Mouse (Mus musculus) testis, adult 2 months (tissue): ENCODE data around the gene Sec1. TPM values are rescaled to one million over a fixed set of nuclear protein-coding genes. Genes with fewer than 3 reads are reported as not detected.
A peak's percentile ranks its signal among the peaks of the same experiment; 100 is the strongest.

Experiments used
- H3K27ac ChIP-seq: fragments of 200-500 bp; 2 replicates; pipeline ENCODE4 v1.5.1; 2012; ENCODE audit warnings: low read depth, low read length; ENCODE audit not compliant: control insufficient read depth, insufficient read depth
- H3K27me3 ChIP-seq: fragments of 200-500 bp; 2 replicates; pipeline ENCODE4 v1.6.1; 2012; ENCODE audit warnings: mild to moderate bottlenecking, low read length, moderate library complexity; ENCODE audit not compliant: control insufficient read depth, insufficient read depth
- H3K36me3 ChIP-seq: fragments of 200-500 bp; 2 replicates; pipeline ENCODE4 v1.6.1; 2012; ENCODE audit warnings: mild to moderate bottlenecking, low read length; ENCODE audit not compliant: control insufficient read depth, insufficient read depth
- H3K4me1 ChIP-seq: fragments of 200-500 bp; 2 replicates; pipeline ENCODE4 v1.6.1; 2012; ENCODE audit warnings: low read length; ENCODE audit not compliant: control insufficient read depth, insufficient read depth
- H3K4me3 ChIP-seq: fragments of 200-500 bp; 2 replicates; pipeline ENCODE4 v1.5.1; 2012; ENCODE audit warnings: low read depth, mild to moderate bottlenecking, low read length, moderate library complexity, mixed read lengths; ENCODE audit not compliant: control insufficient read depth
- CTCF ChIP-seq: fragments of 200-500 bp; IDR thresholded peaks from 2 replicates; pipeline ENCODE4 v1.5.1; 2012; ENCODE audit warnings: low read depth, mild to moderate bottlenecking, inconsistent platforms, low read length, moderate library complexity; ENCODE audit not compliant: control insufficient read depth, insufficient read depth, insufficient replicate concordance
- POLR2A ChIP-seq: fragments of 200-500 bp; IDR thresholded peaks from 2 replicates; pipeline ENCODE4 v1.6.1; 2012; ENCODE audit warnings: low read depth, mild to moderate bottlenecking, inconsistent platforms, low read length, moderate library complexity; ENCODE audit not compliant: control insufficient read depth
- polyA plus RNA-seq: library from polyadenylated mRNA; depleted of rRNA; stranded (reverse); fragments of >200 nt; gene quantifications from 2 replicates; pipeline ENCODE4 v1.2.3, GENCODE M21; 2012

Sec1 gene
- polyA plus RNA-seq, 1 experiment = 61.0 TPM

- Histone ChIP-seq H3K27me3 (no peaks in the 10 kb centered on the region), H3K4me1 (no peaks in the 10 kb centered on the region; the same call in none of the 2 replicates), H3K4me3 (no peak overlapping the region), H3K36me3 (no peaks in the 10 kb centered on the region), H3K27ac (no peak overlapping the region)
- no peak for TF ChIP-seq CTCF
- no peak for TF ChIP-seq POLR2A
These were observed 8.4 kb downstream of the Sec1 start for GRCm38 (mm10) chr7:45685811-45686210.

GRCm38 (mm10) chr7:45683396-45684050, 10.7 kb downstream of the Sec1 start, which contains the start of gene Ntn5:
TSS of gene Ntn5 (plus strand) at chr7:45684022.
- Histone ChIP-seq H3K27me3 (no peaks in the 10 kb centered on the region), H3K4me3 (no peak within 1 kb of the TSS), H3K27ac (no peak within 1 kb of the TSS), H3K4me1 (no peaks in the 10 kb centered on the region; the same call in 1 of the 2 replicates), H3K36me3 (no peaks in the 10 kb centered on the region)
- TF ChIP-seq CTCF (no peak), POLR2A (no peak)

GRCm38 (mm10) chr7:45682144-45683126, 11.8 kb downstream of the Sec1 start:
- no peak for TF ChIP-seq POLR2A
- peak; percentile 85 for TF ChIP-seq CTCF

GRCm38 (mm10) chr7:45681046-45681736, 13.0 kb downstream of the Sec1 start:
- Histone ChIP-seq H3K27ac (no peak overlapping the region), H3K4me1 (no peaks in the 10 kb centered on the region), H3K36me3 (no peaks in the 10 kb centered on the region), H3K27me3 (no peaks in the 10 kb centered on the region), H3K4me3 (no peak overlapping the region)
- TF ChIP-seq CTCF = no peak
- no peak for TF ChIP-seq POLR2A

More at GRCm38 (mm10) chr7:45682144-45683126, 11.8 kb downstream of the Sec1 start:
- Histone ChIP-seq H3K4me3 (no peak overlapping the region), H3K27me3 (no peaks in the 10 kb centered on the region), H3K36me3 (no peaks in the 10 kb centered on the region), H3K27ac (no peak overlapping the region), H3K4me1 (no peaks in the 10 kb centered on the region; the same call in 1 of the 2 replicates)

- no peak for TF ChIP-seq CTCF
- no peak for TF ChIP-seq POLR2A
- no peaks in the 10 kb centered on the region for H3K36me3 ChIP-seq
- H3K4me1 ChIP-seq = no peaks in the 10 kb centered on the region
- H3K27me3 ChIP-seq = no peaks in the 10 kb centered on the region
- H3K4me3 ChIP-seq = no peak overlapping the region
- no peak overlapping the region for H3K27ac ChIP-seq
These were observed 14.1 kb downstream of the Sec1 start for GRCm38 (mm10) chr7:45679966-45680621.

GRCm38 (mm10) chr7:45678513-45678912, 15.7 kb downstream of the Sec1 start:
- Histone ChIP-seq H3K36me3 (no peaks in the 10 kb centered on the region), H3K27me3 (no peaks in the 10 kb centered on the region), H3K27ac (no peak overlapping the region), H3K4me3 (no peak overlapping the region), H3K4me1 (no peaks in the 10 kb centered on the region)
- TF ChIP-seq POLR2A = no peak
- TF ChIP-seq CTCF = no peak
